28 mouse cellular contexts compared by ENCODE assay signal in genomic region chr11:66975606-66976330, GRCm38 (mm10). TPM values are rescaled to one million over a fixed set of nuclear protein-coding genes. Genes with fewer than 3 reads are reported as not detected.
DNase-seq lines count a peak whose midpoint lies in the region; ATAC-seq and TF ChIP-seq lines count a peak whose summit lies in the region.
"Had no signal": no experiment of that assay in that cellular context is flagged by ENCODE, and none has a peak within 500 bp of the region (broad histone marks: within the 10 kb centered on the region; RNA-seq: fewer than 3 reads in every experiment).

No protein-coding gene starts in this region.

- no peak for TF ChIP-seq EP300 in stomach, postnatal 0 days (optimal IDR thresholded peaks at IDR 0.05)

- no peak overlapping the region for H3K4me3 ChIP-seq in midbrain, embryonic 11.5 days (ENCODE audit: low read depth, low read length)
- no peak overlapping the region for H3K4me3 ChIP-seq in midbrain, embryonic 14.5 days (replicated peaks; ENCODE audit: low read depth, low read length)
- no peak overlapping the region for H3K4me3 ChIP-seq in stomach, embryonic 15.5 days (replicated peaks)
- no peak overlapping the region for H3K4me3 ChIP-seq in stomach, postnatal 0 days (ENCODE audit: low read depth, low read length)
- H3K4me3 ChIP-seq: embryonic facial prominence, embryonic 13.5 days; embryonic facial prominence, embryonic 15.5 days; erythroblast, embryonic 14.5 days; forebrain, embryonic 10.5 days; forebrain, embryonic 12.5 days had no signal

- TF ChIP-seq CTCF in stomach, postnatal 0 days (IDR thresholded peaks at IDR 0.05; ENCODE audit: low read depth), result no peak

- H3K9me3 ChIP-seq in midbrain, embryonic 11.5 days (ENCODE audit: control insufficient read depth, low read length), result no peaks in the 10 kb centered on the region
- H3K9me3 ChIP-seq in midbrain, embryonic 14.5 days (ENCODE audit: control insufficient read depth, low read length), result no peaks in the 10 kb centered on the region
- H3K9me3 ChIP-seq in stomach, embryonic 15.5 days, result no peaks in the 10 kb centered on the region
- no peaks in the 10 kb centered on the region for H3K9me3 ChIP-seq in stomach, postnatal 0 days (ENCODE audit: control insufficient read depth, low read length)

- no peaks in the 10 kb centered on the region for H3K36me3 ChIP-seq in midbrain, embryonic 11.5 days (ENCODE audit: control insufficient read depth, insufficient read depth, low read length)
- no peaks in the 10 kb centered on the region for H3K36me3 ChIP-seq in midbrain, embryonic 14.5 days (ENCODE audit: control insufficient read depth, insufficient read depth, low read length)
- no peaks in the 10 kb centered on the region for H3K36me3 ChIP-seq in stomach, embryonic 15.5 days
- no peaks in the 10 kb centered on the region for H3K36me3 ChIP-seq in stomach, postnatal 0 days (ENCODE audit: control insufficient read depth, insufficient read depth, low read length)
- H3K36me3 ChIP-seq: embryonic facial prominence, embryonic 13.5 days; embryonic facial prominence, embryonic 15.5 days; forebrain, embryonic 10.5 days; forebrain, embryonic 12.5 days had no signal

- no peaks in the 10 kb centered on the region for H3K4me1 ChIP-seq in midbrain, embryonic 11.5 days (ENCODE audit: control insufficient read depth, insufficient read depth, low read length)
- H3K4me1 ChIP-seq in midbrain, embryonic 14.5 days (ENCODE audit: control insufficient read depth, insufficient read depth, low read length), result no peaks in the 10 kb centered on the region
- 0 out of 2 replicates have a peak, but pooled peaks cover 4% of the 10 kb centered on the region for H3K4me1 ChIP-seq in stomach, embryonic 15.5 days
- H3K4me1 ChIP-seq in stomach, postnatal 0 days (replicated peaks; ENCODE audit: control insufficient read depth, insufficient read depth), result no peaks in the 10 kb centered on the region
- H3K4me1 ChIP-seq: embryonic facial prominence, embryonic 13.5 days; embryonic facial prominence, embryonic 15.5 days; forebrain, embryonic 10.5 days; forebrain, embryonic 12.5 days had no signal

- H3K9ac ChIP-seq in midbrain, embryonic 11.5 days (ENCODE audit: low read length), result no peak overlapping the region
- no peak overlapping the region for H3K9ac ChIP-seq in midbrain, embryonic 14.5 days (replicated peaks; ENCODE audit: low read length)
- no peak overlapping the region for H3K9ac ChIP-seq in stomach, embryonic 15.5 days
- H3K9ac ChIP-seq in stomach, postnatal 0 days (ENCODE audit: low read length), result no peak overlapping the region
- H3K9ac ChIP-seq: embryonic facial prominence, embryonic 13.5 days; embryonic facial prominence, embryonic 15.5 days; forebrain, embryonic 12.5 days had no signal

- WGBS in midbrain, embryonic 11.5 days, result 90% methylated on average over 7 of the region's 7 CpGs
- 90% methylated on average over 7 of the region's 7 CpGs for WGBS in midbrain, embryonic 14.5 days
- 75% methylated on average over 7 of the region's 7 CpGs for WGBS in stomach, embryonic 15.5 days
- 74% methylated on average over 7 of the region's 7 CpGs for WGBS in stomach, postnatal 0 days

- ATAC-seq in midbrain, embryonic 11.5 days (ENCODE audit: low FRiP score), result no peak
- no peak for ATAC-seq in midbrain, embryonic 14.5 days (ENCODE audit: low FRiP score, low TSS enrichment)
- peak; percentile 87 for ATAC-seq in stomach, embryonic 15.5 days (ENCODE audit: insufficient read depth, low FRiP score, low read depth)
- peak; percentile 83 for ATAC-seq in stomach, postnatal 0 days (ENCODE audit: low FRiP score, low TSS enrichment)
- ATAC-seq: forebrain, embryonic 14.5 days; forebrain, embryonic 16.5 days had no signal

- no peaks in the 10 kb centered on the region for H3K27me3 ChIP-seq in midbrain, embryonic 11.5 days (ENCODE audit: control insufficient read depth, insufficient read depth, low read length)
- H3K27me3 ChIP-seq in midbrain, embryonic 14.5 days (ENCODE audit: control insufficient read depth, insufficient read depth, low read length), result no peaks in the 10 kb centered on the region
- no peaks in the 10 kb centered on the region for H3K27me3 ChIP-seq in stomach, embryonic 15.5 days (replicated peaks)
- H3K27me3 ChIP-seq in stomach, postnatal 0 days (ENCODE audit: control insufficient read depth, insufficient read depth, low read length), result no peaks in the 10 kb centered on the region
- H3K27me3 ChIP-seq: embryonic facial prominence, embryonic 13.5 days; embryonic facial prominence, embryonic 15.5 days; forebrain, embryonic 12.5 days had no signal

- H3K4me2 ChIP-seq in midbrain, embryonic 11.5 days, result no peak overlapping the region
- no peak overlapping the region for H3K4me2 ChIP-seq in midbrain, embryonic 14.5 days (ENCODE audit: low read length)
- no peak overlapping the region for H3K4me2 ChIP-seq in stomach, embryonic 15.5 days
- no peak overlapping the region for H3K4me2 ChIP-seq in stomach, postnatal 0 days (replicated peaks; ENCODE audit: low read depth)
- H3K4me2 ChIP-seq: embryonic facial prominence, embryonic 13.5 days; embryonic facial prominence, embryonic 15.5 days; forebrain, embryonic 12.5 days had no signal

- peak; percentile 59 for DNase-seq in midbrain, embryonic 11.5 days (ENCODE audit: low spot score, missing footprints)
- no peak for DNase-seq in midbrain, embryonic 14.5 days
- DNase-seq in stomach, postnatal 0 days (ENCODE audit: low spot score), result peak; percentile 66
- DNase-seq in retina, embryonic 14.5 days (ENCODE audit: low spot score), result no peak
- no peak for DNase-seq in adrenal gland, postnatal 14 days
- DNase-seq: adrenal gland, adult 2 months; adrenal gland, postnatal 25 days; cerebellum, adult 11 months; cerebellum, adult 18-20 months; cerebellum, adult 8-10 months; cerebellum, adult 9-11 months; cerebellum, postnatal 14 days; cerebellum, postnatal 36 days; embryo, embryonic 11 days had no signal

- no peak overlapping the region for H3K27ac ChIP-seq in midbrain, embryonic 11.5 days (ENCODE audit: low read depth, low read length)
- no peak overlapping the region for H3K27ac ChIP-seq in midbrain, embryonic 14.5 days (replicated peaks; ENCODE audit: low read depth, low read length)
- no peak overlapping the region for H3K27ac ChIP-seq in stomach, embryonic 15.5 days
- no peak overlapping the region for H3K27ac ChIP-seq in stomach, postnatal 0 days (replicated peaks)
- H3K27ac ChIP-seq: embryonic facial prominence, embryonic 13.5 days; embryonic facial prominence, embryonic 15.5 days; forebrain, embryonic 10.5 days; forebrain, embryonic 12.5 days had no signal

RNA-seq across cellular contexts. Expression of gene Tmem238l, which starts 19.3 kb away (rescaled TPM):
- not detected in 2 replicates for polyA plus RNA-seq in midbrain, embryonic 11.5 days (2014; fragmentation: Nextera tagmentation; extraction: Ambion mirVana)
- not detected in 2 replicates for polyA plus RNA-seq in midbrain, embryonic 14.5 days (2014; fragmentation: Nextera tagmentation; extraction: Ambion mirVana)
- polyA plus RNA-seq in stomach, embryonic 15.5 days (2015; fragmentation: Nextera tagmentation; extraction: Ambion mirVana), result 0.57 and 0.77 TPM in 2 replicates
- polyA plus RNA-seq in stomach, postnatal 0 days (2015; fragmentation: Nextera tagmentation; extraction: Ambion mirVana), result 21.4 and 24.8 TPM in 2 replicates
- not detected in 2 replicates for total RNA-seq in adrenal gland, postnatal 14 days (2021)
- total RNA-seq: adrenal gland, adult 2 months; adrenal gland, postnatal 25 days; adrenal gland, postnatal 4 days; common myeloid progenitor, adult 5-6 weeks; ES-E14; MEL had no signal
- polyA plus RNA-seq: adrenal gland, adult 2 months; C2C12; embryonic facial prominence, embryonic 11.5 days; embryonic facial prominence, embryonic 13.5 days; erythroblast, embryonic 14.5 days; forebrain, embryonic 10.5 days; forebrain, embryonic 12.5 days; forebrain, embryonic 14.5 days; forebrain, embryonic 16.5 days had no signal

RNA-seq across cellular contexts. Expression of gene Tmem220, which starts 49.2 kb away (rescaled TPM):
- 0.92 and 1.4 TPM in 2 replicates for polyA plus RNA-seq in midbrain, embryonic 11.5 days (2014; fragmentation: Nextera tagmentation; extraction: Ambion mirVana)
- 0.30 and 0.50 TPM in 2 replicates for polyA plus RNA-seq in midbrain, embryonic 14.5 days (2014; fragmentation: Nextera tagmentation; extraction: Ambion mirVana)
- 1.7 and 2.5 TPM in 2 replicates for polyA plus RNA-seq in stomach, embryonic 15.5 days (2015; fragmentation: Nextera tagmentation; extraction: Ambion mirVana)
- 3.7 and 4.9 TPM in 2 replicates for polyA plus RNA-seq in stomach, postnatal 0 days (2015; fragmentation: Nextera tagmentation; extraction: Ambion mirVana)
- total RNA-seq in adrenal gland, postnatal 14 days (2021), result 5.6 and 6.0 TPM in 2 replicates
- polyA plus RNA-seq: erythroblast, embryonic 14.5 days had no signal

Comparison
In these comparisons a context has a peak if more than half of its experiments do, and no peak if none do; other contexts are left out.
1. DNase-seq: peak in midbrain, embryonic 11.5 days (single experiment) and stomach, postnatal 0 days (single experiment); none in midbrain, embryonic 14.5 days (single experiment), retina, embryonic 14.5 days (single experiment) and adrenal gland, postnatal 14 days (single experiment).
2. RNA of gene Tmem238l, which starts 19.3 kb away (polyA plus RNA-seq): 21.4 to 24.8 TPM in stomach, postnatal 0 days; 0.57 to 0.77 TPM in stomach, embryonic 15.5 days, not detected in midbrain, embryonic 11.5 days and not detected in midbrain, embryonic 14.5 days; every median in the first group is over 10 times any median in the second.
3. ATAC-seq: peak in stomach, embryonic 15.5 days (single experiment) and stomach, postnatal 0 days (single experiment); none in midbrain, embryonic 11.5 days (single experiment) and midbrain, embryonic 14.5 days (single experiment).